11 mouse cellular contexts compared by ENCODE assay signal in the genomic region with DNA sequence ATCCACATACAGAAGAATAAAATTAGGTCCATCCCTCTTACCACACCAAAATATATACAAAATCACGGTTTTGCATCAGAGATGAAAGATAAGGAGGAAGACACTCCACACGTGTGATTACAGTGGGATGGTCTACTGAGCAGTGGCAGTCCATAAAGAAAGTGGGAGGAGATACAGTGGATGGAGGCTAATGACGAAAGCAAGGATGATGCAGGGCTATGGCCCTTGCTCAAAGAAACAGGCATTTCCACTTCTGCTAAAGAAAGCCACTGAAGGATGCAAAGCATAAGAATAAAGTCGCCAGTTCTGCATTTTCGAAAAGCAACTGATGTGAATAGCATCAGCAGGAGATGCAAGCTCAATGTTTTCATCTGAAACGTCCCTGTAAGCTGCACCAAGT.
"Had no signal": no experiment of that assay in that cellular context is flagged by ENCODE, and none has a peak within 500 bp of the region (broad histone marks: within the 10 kb centered on the region; RNA-seq: fewer than 3 reads in every experiment).

No protein-coding gene starts in this region.

- DNase-seq: liver, postnatal 0 days; lung, adult 2 months; lung, postnatal 14 days; lung, postnatal 36 days; right cerebral cortex, postnatal 14 days; thymus, adult 2 months; thymus, postnatal 25 days; thymus, postnatal 4 days had no signal

- ATAC-seq: liver, postnatal 0 days; lung, postnatal 0 days; midbrain, embryonic 13.5 days; midbrain, embryonic 15.5 days had no signal
